Mouse (Mus musculus): ENCODE results near the gene Gp5. TPM values are rescaled to one million over a fixed set of nuclear protein-coding genes. Genes with fewer than 3 reads are reported as not detected.

Gp5 gene
- polyA plus RNA-seq, 1 experiment, result 26.7 TPM

DNA sequence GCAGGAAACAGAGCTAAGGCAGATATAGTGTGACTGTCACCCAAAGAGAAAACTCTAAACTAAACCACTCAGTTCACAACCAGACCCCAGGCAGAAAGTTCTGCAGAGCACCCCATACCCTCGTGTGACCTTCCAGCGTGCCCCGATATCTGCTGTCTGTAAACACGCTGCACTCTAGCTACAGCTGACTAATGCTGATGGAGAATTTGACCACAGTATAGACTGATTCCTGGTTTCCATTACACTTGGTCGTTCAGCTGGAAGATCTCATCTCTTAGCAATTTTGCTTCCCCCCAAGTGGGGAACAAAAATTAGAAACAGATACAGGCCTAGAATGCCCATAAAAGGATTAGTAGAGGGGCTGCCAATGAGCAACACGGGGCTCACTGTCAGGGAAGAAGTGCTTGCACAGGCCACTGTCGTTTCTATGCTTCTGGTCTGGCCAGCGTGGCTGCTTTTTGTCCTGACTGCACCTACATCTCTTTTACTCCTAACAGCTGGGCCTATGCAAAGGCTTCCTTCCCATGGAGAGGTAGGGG, 39.3 kb downstream of the Gp5 start:
- Histone ChIP-seq H3K4me3 (ENCODE audit: extremely low read depth, insufficient read depth, insufficient read length) (no peak overlapping the region), H3K27ac (ENCODE audit: insufficient read depth, low read length) (no peak overlapping the region), H3K36me3 (ENCODE audit: control insufficient read depth, insufficient read depth, low read length) (no peaks in the 10 kb centered on the region), H3K27me3 (ENCODE audit: control insufficient read depth, insufficient read depth, low read length) (no peaks in the 10 kb centered on the region), H3K4me1 (ENCODE audit: control insufficient read depth, insufficient read depth, insufficient read length) (peaks cover 6% of the 10 kb centered on the region; the same call in 1 of the 2 replicates)
- TF ChIP-seq POLR2A (IDR thresholded peaks at IDR 0.05; ENCODE audit: low read depth, low read length) (no peak), CTCF (IDR thresholded peaks at IDR 0.05; ENCODE audit: extremely low read depth, insufficient read depth, insufficient read length, insufficient replicate concordance) (no peak)
- no peak for DNase-seq (ENCODE audit: low read depth in 1 of 2, low spot score in 2 of 2)
- 73% methylated on average over 8 of the region's 8 CpGs for WGBS

DNA sequence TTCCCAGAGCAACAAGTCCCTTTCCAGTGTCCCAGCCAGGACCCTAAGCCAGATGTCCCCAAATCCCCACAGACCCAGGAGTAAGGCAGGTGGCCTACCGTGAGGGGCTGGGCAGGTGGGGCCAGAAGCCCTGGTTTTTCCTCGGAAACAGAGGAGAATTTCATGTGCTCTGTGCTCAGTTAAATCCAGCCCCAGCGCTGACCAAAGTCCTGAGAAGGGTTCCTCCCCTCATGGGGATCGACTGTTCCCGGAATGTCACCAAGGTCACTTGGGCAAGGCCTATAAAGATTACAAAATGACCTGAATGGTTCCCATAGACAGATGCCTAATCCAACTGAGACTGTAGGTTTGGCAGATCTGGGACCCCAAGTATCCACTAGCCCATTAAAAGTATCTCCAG, 43.2 kb downstream of the Gp5 start, which contains the start of gene Cpn2:
Cpn2 (minus strand) TSS at position 141 of the 400 bp plus-strand sequence.
- Histone ChIP-seq H3K27me3 (ENCODE audit: control insufficient read depth, insufficient read depth, low read length) (no peaks in the 10 kb centered on the region), H3K4me1 (ENCODE audit: control insufficient read depth, insufficient read depth, insufficient read length) (peaks cover 3% of the 10 kb centered on the region; the same call in 1 of the 2 replicates), H3K27ac (ENCODE audit: insufficient read depth, low read length) (no peak within 1 kb of the TSS), H3K4me3 (ENCODE audit: extremely low read depth, insufficient read depth, insufficient read length) (no peak within 1 kb of the TSS), H3K36me3 (ENCODE audit: control insufficient read depth, insufficient read depth, low read length) (no peaks in the 10 kb centered on the region)
- TF ChIP-seq POLR2A (IDR thresholded peaks at IDR 0.05; ENCODE audit: low read depth, low read length), result no peak
- TF ChIP-seq CTCF (IDR thresholded peaks at IDR 0.05; ENCODE audit: extremely low read depth, insufficient read depth, insufficient read length, insufficient replicate concordance), result no peak
- no peak for DNase-seq (ENCODE audit: low read depth in 1 of 2, low spot score in 2 of 2)
- WGBS, result 87% methylated on average over 5 of the region's 5 CpGs

DNA sequence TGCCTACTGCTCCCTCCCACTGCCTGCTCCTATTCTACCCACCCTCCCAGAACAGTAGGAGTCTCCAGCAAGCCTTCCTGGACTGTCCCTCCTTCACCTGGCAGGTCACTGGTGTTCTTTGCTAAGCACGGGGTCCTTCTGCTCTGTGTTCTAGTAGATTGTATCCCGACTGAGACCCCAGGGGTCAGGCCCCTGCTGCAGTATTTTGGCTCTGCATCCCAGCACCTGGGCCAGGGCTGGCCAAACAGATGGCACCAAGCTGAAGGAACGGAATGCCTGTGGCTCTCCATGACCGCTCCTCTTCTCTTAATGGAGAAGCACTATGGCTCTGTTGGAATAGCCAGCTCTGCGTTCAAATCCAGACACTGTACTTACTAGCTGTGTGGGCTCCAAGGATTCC, 44.0 kb downstream of the Gp5 start:
- Histone ChIP-seq H3K4me3 (ENCODE audit: extremely low read depth, insufficient read depth, insufficient read length) (no peak overlapping the region), H3K4me1 (ENCODE audit: control insufficient read depth, insufficient read depth, insufficient read length) (no peaks in the 10 kb centered on the region), H3K36me3 (ENCODE audit: control insufficient read depth, insufficient read depth, low read length) (no peaks in the 10 kb centered on the region), H3K27me3 (ENCODE audit: control insufficient read depth, insufficient read depth, low read length) (no peaks in the 10 kb centered on the region), H3K27ac (ENCODE audit: insufficient read depth, low read length) (no peak overlapping the region)
- 91% methylated on average over 5 of the region's 5 CpGs for WGBS
- TF ChIP-seq CTCF (IDR thresholded peaks at IDR 0.05; ENCODE audit: extremely low read depth, insufficient read depth, insufficient read length, insufficient replicate concordance) (no peak), POLR2A (IDR thresholded peaks at IDR 0.05; ENCODE audit: low read depth, low read length) (no peak)
- DNase-seq (ENCODE audit: low read depth in 1 of 2, low spot score in 2 of 2), result no peak

DNA sequence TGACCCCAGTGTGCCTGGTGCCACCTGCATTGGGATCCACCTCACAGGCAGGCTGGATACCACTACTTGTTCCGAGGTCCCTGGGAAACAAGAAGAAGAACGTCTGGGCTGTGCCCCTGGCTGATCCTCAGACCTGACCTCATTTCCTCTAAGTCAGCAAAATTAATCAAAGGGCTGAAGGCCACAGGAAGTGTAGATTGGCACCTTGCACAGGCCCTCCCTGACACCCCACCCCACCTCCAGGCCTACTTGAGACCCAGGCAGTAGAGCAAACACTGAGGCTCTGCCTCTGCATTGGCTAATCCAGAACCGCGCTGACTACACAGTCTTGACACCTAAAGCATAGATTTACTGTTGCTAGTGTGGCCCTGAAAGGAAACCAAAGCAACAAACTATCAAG, 45.0 kb downstream of the Gp5 start:
- Histone ChIP-seq H3K4me3 (ENCODE audit: extremely low read depth, insufficient read depth, insufficient read length) (no peak overlapping the region), H3K36me3 (ENCODE audit: control insufficient read depth, insufficient read depth, low read length) (no peaks in the 10 kb centered on the region), H3K27me3 (ENCODE audit: control insufficient read depth, insufficient read depth, low read length) (no peaks in the 10 kb centered on the region), H3K4me1 (ENCODE audit: control insufficient read depth, insufficient read depth, insufficient read length) (no peaks in the 10 kb centered on the region), H3K27ac (ENCODE audit: insufficient read depth, low read length) (no peak overlapping the region)
- DNase-seq (ENCODE audit: low read depth in 1 of 2, low spot score in 2 of 2), result no peak
- WGBS, result 42% methylated on average over 4 of the region's 4 CpGs
- TF ChIP-seq POLR2A (IDR thresholded peaks at IDR 0.05; ENCODE audit: low read depth, low read length) (no peak), CTCF (IDR thresholded peaks at IDR 0.05; ENCODE audit: extremely low read depth, insufficient read depth, insufficient read length, insufficient replicate concordance) (no peak)

DNA sequence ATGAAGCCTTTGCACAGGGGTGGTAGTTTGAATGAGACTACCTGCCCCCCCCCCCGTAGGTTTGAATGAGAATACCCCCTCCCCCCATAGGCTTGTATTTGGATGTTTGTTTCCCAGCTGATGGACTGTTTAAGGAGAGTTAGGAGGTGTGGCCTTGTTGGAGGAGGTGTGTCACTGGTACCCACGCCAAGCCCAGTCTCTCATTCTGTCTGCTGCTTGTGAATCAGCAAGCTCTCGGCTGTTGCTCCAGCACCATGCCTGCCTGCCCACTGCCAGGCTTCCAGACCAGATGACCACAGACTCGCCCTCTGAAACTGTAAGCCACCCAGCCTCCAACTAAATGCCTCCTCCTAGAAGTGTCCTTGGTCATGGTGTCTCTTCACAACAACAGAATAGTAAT, 47.4 kb downstream of the Gp5 start:
- no peak for DNase-seq (ENCODE audit: low read depth in 1 of 2, low spot score in 2 of 2)
- no peak for TF ChIP-seq POLR2A (IDR thresholded peaks at IDR 0.05; ENCODE audit: low read depth, low read length)
- TF ChIP-seq CTCF (IDR thresholded peaks at IDR 0.05; ENCODE audit: extremely low read depth, insufficient read depth, insufficient read length, insufficient replicate concordance), result no peak
- WGBS, result 78% methylated on average over 4 of the region's 4 CpGs
- Histone ChIP-seq H3K36me3 (ENCODE audit: control insufficient read depth, insufficient read depth, low read length) (no peaks in the 10 kb centered on the region), H3K4me3 (ENCODE audit: extremely low read depth, insufficient read depth, insufficient read length) (no peak overlapping the region), H3K4me1 (ENCODE audit: control insufficient read depth, insufficient read depth, insufficient read length) (no peaks in the 10 kb centered on the region), H3K27me3 (ENCODE audit: control insufficient read depth, insufficient read depth, low read length) (no peaks in the 10 kb centered on the region), H3K27ac (ENCODE audit: insufficient read depth, low read length) (no peak overlapping the region)

DNA sequence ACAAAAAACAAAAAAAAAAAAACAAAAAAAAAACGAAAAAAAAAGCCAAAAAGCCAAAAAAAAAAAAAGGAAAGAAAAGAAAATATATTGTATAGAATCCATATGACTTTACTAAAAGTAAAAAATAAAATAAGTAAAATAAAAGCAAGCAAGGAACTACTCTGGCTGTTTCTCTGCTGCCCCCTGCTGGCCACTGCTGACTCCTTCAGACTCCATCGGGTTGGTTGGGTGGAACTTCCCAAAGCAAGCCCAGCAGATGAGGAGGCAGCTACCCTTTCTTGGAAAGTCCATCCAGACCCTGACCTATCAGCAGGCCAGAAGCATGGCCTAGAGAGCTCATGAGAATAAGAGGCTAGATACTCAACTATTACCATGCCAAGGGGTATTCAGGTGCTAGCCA, 47.9 kb downstream of the Gp5 start:
- H3K4me1 ChIP-seq (ENCODE audit: control insufficient read depth, insufficient read depth, insufficient read length), result no peaks in the 10 kb centered on the region
- DNase-seq (ENCODE audit: low read depth in 1 of 2, low spot score in 2 of 2), result peak; percentile 39 to 62
- WGBS, result 0% methylated on average over 2 of the region's 2 CpGs

DNA sequence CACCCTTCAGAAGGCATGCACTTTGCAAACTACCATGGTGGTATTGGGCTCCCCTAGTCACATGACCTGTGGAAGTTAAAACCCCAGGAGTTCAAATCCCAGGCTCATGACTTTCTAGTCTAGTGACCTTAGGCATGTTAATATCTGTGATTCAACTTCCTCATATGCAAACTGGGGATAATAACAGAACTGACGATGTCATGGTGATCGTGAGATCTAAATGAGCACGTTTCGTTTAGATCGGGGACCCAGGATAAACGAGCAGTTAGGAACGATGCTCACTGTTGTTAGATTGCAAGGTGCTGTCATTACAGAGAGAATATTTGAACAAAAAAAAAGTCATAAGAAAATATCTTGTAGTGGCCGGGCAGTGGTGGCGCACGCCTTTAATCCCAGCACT, 48.4 kb downstream of the Gp5 start:
- 68% methylated on average over 10 of the region's 10 CpGs for WGBS
- Histone ChIP-seq H3K4me1 (ENCODE audit: control insufficient read depth, insufficient read depth, insufficient read length) (no peaks in the 10 kb centered on the region), H3K27me3 (ENCODE audit: control insufficient read depth, insufficient read depth, low read length) (no peaks in the 10 kb centered on the region), H3K36me3 (ENCODE audit: control insufficient read depth, insufficient read depth, low read length) (no peaks in the 10 kb centered on the region), H3K4me3 (ENCODE audit: extremely low read depth, insufficient read depth, insufficient read length) (no peak overlapping the region), H3K27ac (ENCODE audit: insufficient read depth, low read length) (no peak overlapping the region)
- no peak for TF ChIP-seq POLR2A (IDR thresholded peaks at IDR 0.05; ENCODE audit: low read depth, low read length)
- TF ChIP-seq CTCF (IDR thresholded peaks at IDR 0.05; ENCODE audit: extremely low read depth, insufficient read depth, insufficient read length, insufficient replicate concordance), result no peak
- DNase-seq (ENCODE audit: low read depth in 1 of 2, low spot score in 2 of 2), result no peak

More for the DNA sequence above, 47.9 kb downstream of the Gp5 start:
- Histone ChIP-seq H3K4me3 (ENCODE audit: extremely low read depth, insufficient read depth, insufficient read length) (no peak overlapping the region), H3K27ac (ENCODE audit: insufficient read depth, low read length) (no peak overlapping the region), H3K27me3 (ENCODE audit: control insufficient read depth, insufficient read depth, low read length) (no peaks in the 10 kb centered on the region), H3K36me3 (ENCODE audit: control insufficient read depth, insufficient read depth, low read length) (no peaks in the 10 kb centered on the region)
- TF ChIP-seq CTCF (IDR thresholded peaks at IDR 0.05; ENCODE audit: extremely low read depth, insufficient read depth, insufficient read length, insufficient replicate concordance), result peak; percentile 89
- no peak for TF ChIP-seq POLR2A (IDR thresholded peaks at IDR 0.05; ENCODE audit: low read depth, low read length)

Data from spleen, adult 2 months (tissue).